Mouse (Mus musculus) gastrocnemius, adult 2 months (tissue): Measurements from ENCODE around the gene Kdm4b. TPM values are rescaled to one million over a fixed set of nuclear protein-coding genes. Genes with fewer than 3 reads are reported as not detected.

ENCODE experiments used
- DNase-seq: peaks from one replicate; pipeline ENCODE4 v3.0.0; 2022
- H3K27ac ChIP-seq: fragments of 200-600 bp; 2 replicates; pipeline ENCODE4 v1.8.1; 2022; ENCODE audit warnings: mild to moderate bottlenecking
- H3K4me3 ChIP-seq: fragments of 200-600 bp; 2 replicates; pipeline ENCODE4 v1.8.1; 2022; ENCODE audit warnings: mild to moderate bottlenecking, moderate library complexity
- CTCF ChIP-seq: fragments of 200-600 bp; IDR thresholded peaks from 2 replicates; pipeline ENCODE4 v1.8.1; 2022; ENCODE audit warnings: antibody characterized with exemption, mild to moderate bottlenecking, moderate library complexity
- intact Hi-C: fragments of 180-260 bp; cut with DNase I; formaldehyde crosslinking; loops from one replicate; pipeline ENCODE4 v1.15.1; 2025
- microRNA-seq: library from miRNA; unstranded; fragments of <30 nt; microRNA quantifications from one replicate; pipeline ENCODE4 v1.2.0, GENCODE M21; 2021
- total RNA-seq, 2 experiments: library from RNA; stranded (reverse); gene quantifications; 2 replicates each; pipeline ENCODE4 v1.2.3; 2021

Kdm4b gene
- total RNA-seq, 2 experiments from 2014 or later: 25.6 to 27.3 TPM

GRCm38 (mm10) chr17:56444771-56445170, 118.9 kb downstream of the Kdm4b start:
- Histone ChIP-seq H3K4me3 (no peak overlapping the region), H3K27ac (no peak overlapping the region)
- intact Hi-C loops: no loop called here
- DNase-seq: no peak
- no peak for TF ChIP-seq CTCF

- intact Hi-C loops: no loop called here
- no peak for DNase-seq
Observed at GRCm38 (mm10) chr17:56445397-56445796, 119.5 kb downstream of the Kdm4b start.

GRCm38 (mm10) chr17:56447716-56448115, 121.9 kb downstream of the Kdm4b start:
- DNase-seq: no peak
- intact Hi-C loops: no loop called here
- TF ChIP-seq CTCF: no peak
- no peak overlapping the region for H3K27ac ChIP-seq
- H3K4me3 ChIP-seq: no peak overlapping the region

More at GRCm38 (mm10) chr17:56445397-56445796, 119.5 kb downstream of the Kdm4b start:
- no peak for TF ChIP-seq CTCF
- no peak overlapping the region for H3K4me3 ChIP-seq
- H3K27ac ChIP-seq: no peak overlapping the region

Small RNA genes lying within 50 kb of the gene (microRNA-seq; reads per million reads assigned to microRNA genes)
- gene Mir6977: not detected

Other genes with a start within 250 kb of the Kdm4b start
- 10 to 100 TPM; 23.8 to 26.3 TPM for gene Hdgfl2, start 246.4 kb upstream of the Kdm4b start, total RNA-seq
- gene Plin4, start 216.3 kb upstream of the Kdm4b start, total RNA-seq: 100 to 1,000 TPM; 255 to 281 TPM
- 10 to 100 TPM; 22.9 to 55.7 TPM for gene Plin5, start 208.5 kb upstream of the Kdm4b start, total RNA-seq
- gene Lrg1, start 204.1 kb upstream of the Kdm4b start, total RNA-seq: 10 to 100 TPM; 13.2 to 25.5 TPM
- gene Sema6b, start 185.7 kb upstream of the Kdm4b start, total RNA-seq: 1 to 10 TPM; 1.9 to 3.2 TPM
- under 1 TPM; 0.25 to 0.43 TPM for gene Tnfaip8l1, start 163.6 kb upstream of the Kdm4b start, total RNA-seq
- 10 to 100 TPM; 17.0 to 17.7 TPM for gene Mydgf, start 142.1 kb upstream of the Kdm4b start, total RNA-seq
- 10 to 100 TPM; 34.0 to 43.2 TPM for gene Dpp9, start 107.2 kb upstream of the Kdm4b start, total RNA-seq
- 100 to 1,000 TPM; 165 to 176 TPM for gene Fem1a, start 69.3 kb upstream of the Kdm4b start, total RNA-seq
- gene Ticam1, start 49.3 kb upstream of the Kdm4b start, total RNA-seq: 1 to 10 TPM; 2.7 to 3.4 TPM
- 10 to 100 TPM; 42.4 to 75.0 TPM for gene Plin3, start 33.2 kb upstream of the Kdm4b start, total RNA-seq
- not detected for gene Arrdc5, start 25.8 kb upstream of the Kdm4b start, total RNA-seq
- gene Uhrf1, start 22.7 kb upstream of the Kdm4b start, total RNA-seq: 1 to 10 TPM; 1.3 to 2.1 TPM
- gene Ptprs, start 150.4 kb downstream of the Kdm4b start, total RNA-seq: 10 to 100 TPM; 29.6 to 43.1 TPM
- gene Znrf4, start 186.4 kb downstream of the Kdm4b start, total RNA-seq: not detected
- gene Gm20219, start 228.3 kb downstream of the Kdm4b start, total RNA-seq: 1 to 10 TPM in 1 of 2 experiments, under 1 TPM in 1; 0.89 to 1.1 TPM